Mouse (Mus musculus) thymus, postnatal 0 days (tissue): Measurements from ENCODE around the gene Klri1. TPM values are rescaled to one million over a fixed set of nuclear protein-coding genes. Genes with fewer than 3 reads are reported as not detected.
"Not testable (repeated sequence)": the region's sequence is repeated elsewhere in the genome, so short reads cannot be mapped to it uniquely, and the experiment has no call there.

Experiments
- DNase-seq: peaks from one replicate; pipeline ENCODE4 v3.0.0-alpha.2; 2015; ENCODE audit warnings: low spot score
- microRNA-seq: library from miRNA; unstranded; fragments of <30 nt; microRNA quantifications from one replicate; pipeline ENCODE4, GENCODE M21; 2016; ENCODE audit warnings: borderline number of aligned reads
- polyA plus RNA-seq: library from polyadenylated mRNA; unstranded; fragments of >200 nt; fragmentation: Nextera tagmentation; extraction: Ambion mirVana; gene quantifications from 2 replicates; pipeline ENCODE4 v1.2.1, GENCODE M21; 2015

The Klri1 gene
- not detected in 2 replicates for polyA plus RNA-seq

GRCm38 (mm10) chr6:129717032-129717431 lies at the start of gene Klri1:
TSS of gene Klri1 (minus strand) at chr6:129717132.
- no peak for DNase-seq

- no peak for DNase-seq
Measured at GRCm38 (mm10) chr6:129747654-129748032, 30.7 kb upstream of the Klri1 start.

GRCm38 (mm10) chr6:129747016-129747653 lies 30.2 kb upstream of the Klri1 start:
- no peak for DNase-seq

GRCm38 (mm10) chr6:129746151-129746550 lies 29.2 kb upstream of the Klri1 start:
- no peak for DNase-seq

GRCm38 (mm10) chr6:129740069-129740721 lies 23.3 kb upstream of the Klri1 start, which contains the start of gene Klri2:
TSS of gene Klri2 (minus strand) at chr6:129740484.
- DNase-seq: no peak

GRCm38 (mm10) chr6:129736414-129736813 lies 19.5 kb upstream of the Klri1 start:
- no peak for DNase-seq

GRCm38 (mm10) chr6:129727237-129727636 lies 10.3 kb upstream of the Klri1 start:
- no peak for DNase-seq

GRCm38 (mm10) chr6:129721390-129721789 lies 4.5 kb upstream of the Klri1 start:
- no peak for DNase-seq

GRCm38 (mm10) chr6:129720487-129720886 lies 3.6 kb upstream of the Klri1 start:
- no peak for DNase-seq

- no peak for DNase-seq
Measured at GRCm38 (mm10) chr6:129713566-129713965, 3.4 kb downstream of the Klri1 start.

- DNase-seq: not testable (repeated sequence)
Measured at GRCm38 (mm10) chr6:129691436-129691835, 25.5 kb downstream of the Klri1 start.

- peak; percentile 4 for DNase-seq
Measured at GRCm38 (mm10) chr6:129680379-129680778, 36.6 kb downstream of the Klri1 start.

- DNase-seq: no peak
Measured at GRCm38 (mm10) chr6:129678873-129679272, 38.1 kb downstream of the Klri1 start, which contains the start of gene Klrc1. TSS of gene Klrc1 (minus strand) at chr6:129678973.

- not testable (repeated sequence) for DNase-seq
Measured at GRCm38 (mm10) chr6:129661301-129661700, 55.6 kb downstream of the Klri1 start.

- not testable (repeated sequence) for DNase-seq
Measured at GRCm38 (mm10) chr6:129660589-129660988, 56.3 kb downstream of the Klri1 start, which contains the start of gene Klrc2. TSS of gene Klrc2 (minus strand) at chr6:129660689.

Small RNAs within 50 kb of the gene (microRNA-seq; reads per million reads assigned to microRNA genes)
- not detected for gene Mir680-1

Other genes starting within 250 kb of the Klri1 start
- gene Olr1, start 210.0 kb downstream of the Klri1 start, polyA plus RNA-seq: 0.09 and 0.12 TPM in 2 replicates
- not detected in 2 replicates for gene Tmem52b, start 204.6 kb downstream of the Klri1 start, polyA plus RNA-seq
- gene Gabarapl1, start 184.0 kb downstream of the Klri1 start, polyA plus RNA-seq: 32.0 and 34.1 TPM in 2 replicates
- 0.45 and 0.74 TPM in 2 replicates for gene Klre1, start 139.2 kb downstream of the Klri1 start, polyA plus RNA-seq
- gene Klrd1, start 125.3 kb downstream of the Klri1 start, polyA plus RNA-seq: 9.1 and 12.2 TPM in 2 replicates
- 4.5 and 4.8 TPM in 2 replicates for gene Klrk1, start 93.3 kb downstream of the Klri1 start, polyA plus RNA-seq
- gene Klrc3, start 73.8 kb downstream of the Klri1 start, polyA plus RNA-seq: not detected in 2 replicates
- gene Klrc2, start 56.4 kb downstream of the Klri1 start, polyA plus RNA-seq: 0.57 and 0.62 TPM in 2 replicates
- 2.0 and 2.4 TPM in 2 replicates for gene Klrc1, start 38.2 kb downstream of the Klri1 start, polyA plus RNA-seq
- gene Klri2, start 23.4 kb upstream of the Klri1 start, polyA plus RNA-seq: 0.18 and 0.31 TPM in 2 replicates
- gene Gm156, start 67.1 kb upstream of the Klri1 start, polyA plus RNA-seq: 0.21 and 0.41 TPM in 2 replicates
- gene Gm17631, start 145.5 kb upstream of the Klri1 start, polyA plus RNA-seq: not detected in 2 replicates
- not detected in 2 replicates for gene Klra17, start 159.5 kb upstream of the Klri1 start, polyA plus RNA-seq
- gene Klra5, start 200.5 kb upstream of the Klri1 start, polyA plus RNA-seq: 5.9 and 9.4 TPM in 2 replicates